Mouse (Mus musculus) splenic B cell, adult 2 months (primary cell): Measurements from ENCODE around the gene Cd300e.
"Not testable (repeated sequence)": the region's sequence is repeated elsewhere in the genome, so short reads cannot be mapped to it uniquely, and the experiment has no call there.

ENCODE experiments used
- DNase-seq: peaks from one replicate; pipeline ENCODE4 v3.0.0-alpha.2; 2011; ENCODE audit warnings: low read depth, low spot score
- H3K27me3 ChIP-seq: 2 replicates; pipeline ENCODE4 v1.6.1; 2012; ENCODE audit warnings: mild to moderate bottlenecking, low read length, moderate library complexity, mixed read lengths; ENCODE audit not compliant: control insufficient read depth, poor library complexity, insufficient read depth, severe bottlenecking
- H3K36me3 ChIP-seq: 2 replicates; pipeline ENCODE4 v1.6.1; 2012; ENCODE audit warnings: mild to moderate bottlenecking, low read length, moderate library complexity, mixed read lengths; ENCODE audit not compliant: control insufficient read depth, poor library complexity, insufficient read depth, severe bottlenecking

Cd300e gene

DNA sequence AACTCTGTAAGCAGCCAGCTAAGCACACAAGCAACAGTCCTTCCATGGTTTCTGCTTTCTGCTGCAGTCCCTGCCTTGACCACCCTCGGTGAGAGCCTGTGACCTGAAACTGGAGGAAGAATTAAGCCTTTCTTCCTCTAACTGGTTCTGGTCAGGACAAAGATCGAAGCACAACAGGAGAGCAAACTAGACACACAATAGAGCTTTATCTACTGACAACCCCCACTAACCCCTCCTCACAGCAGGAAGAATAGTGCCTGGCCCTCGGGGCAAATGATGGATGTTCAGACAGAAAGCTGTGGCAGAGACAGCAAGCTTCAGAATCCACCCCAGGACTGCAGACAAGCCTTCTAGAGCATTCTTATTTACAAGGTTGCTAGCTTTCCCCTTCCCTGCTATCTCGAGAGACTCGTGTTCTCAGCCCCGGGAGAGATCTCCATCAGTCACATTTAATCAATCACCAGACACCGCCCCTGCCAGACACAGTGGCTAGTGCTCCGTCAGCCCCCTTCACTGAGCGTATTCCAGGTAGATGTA lies 9.1 kb upstream of the Cd300e start:
- no peak for DNase-seq

DNA sequence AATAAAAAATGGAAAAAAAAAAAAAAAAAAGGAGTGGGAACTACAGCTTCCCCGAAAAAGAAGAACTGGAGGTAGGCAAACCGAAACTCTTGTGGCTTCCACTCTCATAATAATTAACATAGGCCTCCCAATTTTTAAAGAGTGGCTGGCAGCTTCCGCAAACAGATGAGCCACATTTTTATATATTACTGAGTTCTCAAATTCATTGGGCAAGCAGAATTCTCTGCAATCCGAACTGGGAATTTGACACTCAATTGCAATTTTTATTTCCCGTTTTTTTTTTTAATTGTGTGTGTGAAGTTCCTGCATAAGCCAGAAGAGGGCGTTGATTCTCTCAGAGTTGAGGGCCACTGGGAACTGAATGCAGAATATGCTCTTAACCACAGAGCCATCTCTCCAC lies 4.8 kb upstream of the Cd300e start:
- DNase-seq, result no peak
- no peaks in the 10 kb centered on the region for H3K36me3 ChIP-seq
- no peaks in the 10 kb centered on the region; the same call in 1 of the 2 replicates for H3K27me3 ChIP-seq

More for the DNA sequence above, 9.1 kb upstream of the Cd300e start:
- no peaks in the 10 kb centered on the region; the same call in 1 of the 2 replicates for H3K27me3 ChIP-seq
- no peaks in the 10 kb centered on the region for H3K36me3 ChIP-seq

- Histone ChIP-seq H3K36me3 (no peaks in the 10 kb centered on the region), H3K27me3 (no peaks in the 10 kb centered on the region; the same call in 1 of the 2 replicates)
- DNase-seq, result no peak
Measured at GRCm38 (mm10) chr11:115059797-115060196, 2.2 kb downstream of the Cd300e start.

DNA sequence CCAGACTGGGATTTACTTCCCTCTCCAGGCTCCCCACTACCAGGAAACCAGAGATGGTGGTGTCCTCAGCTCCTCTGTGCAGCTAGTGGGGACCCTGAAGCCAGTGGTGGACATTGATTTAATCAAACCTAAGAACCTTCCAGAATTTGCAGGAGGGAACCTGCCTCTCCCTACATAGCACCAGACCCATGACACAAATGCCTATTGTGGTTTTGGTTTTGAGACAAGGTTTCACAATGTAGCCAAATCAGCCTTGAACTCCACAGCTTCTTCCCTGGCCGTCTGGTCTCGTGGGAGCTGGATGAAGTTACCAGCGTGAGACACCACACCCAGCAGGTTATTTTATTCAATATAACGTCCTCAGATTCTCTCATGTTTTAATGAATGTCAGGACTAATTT lies 3.3 kb downstream of the Cd300e start:
- H3K36me3 ChIP-seq, result no peaks in the 10 kb centered on the region
- no peak for DNase-seq

GRCm38 (mm10) chr11:115054537-115054936 lies 7.4 kb downstream of the Cd300e start:
- Histone ChIP-seq H3K27me3 (no peaks in the 10 kb centered on the region), H3K36me3 (no peaks in the 10 kb centered on the region)
- DNase-seq, result no peak

More for the DNA sequence above, 3.3 kb downstream of the Cd300e start:
- no peaks in the 10 kb centered on the region for H3K27me3 ChIP-seq

- no peaks in the 10 kb centered on the region for H3K27me3 ChIP-seq
- DNase-seq, result no peak
- H3K36me3 ChIP-seq, result no peaks in the 10 kb centered on the region
Measured at GRCm38 (mm10) chr11:115052991-115053390, 9.0 kb downstream of the Cd300e start.

DNA sequence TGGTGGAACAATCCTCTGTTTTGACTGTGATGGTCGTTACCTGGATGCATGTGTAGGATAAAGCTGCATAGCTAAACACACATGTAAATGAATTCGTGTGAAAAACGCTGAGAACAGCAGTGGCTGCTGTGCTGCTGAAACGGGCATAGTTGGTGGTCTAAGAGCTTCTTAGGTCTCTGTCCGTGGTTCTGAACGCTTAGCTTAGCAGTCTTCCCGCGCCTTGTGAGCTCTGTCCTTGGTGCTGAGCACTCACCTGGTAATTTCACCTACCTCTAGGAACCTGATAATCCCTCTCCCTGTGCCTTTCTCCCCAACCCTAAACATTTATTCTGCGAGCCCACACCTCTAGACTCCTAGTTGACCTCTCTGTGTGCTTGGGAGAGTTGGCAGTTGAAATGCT lies 9.8 kb downstream of the Cd300e start:
- no peaks in the 10 kb centered on the region for H3K36me3 ChIP-seq
- H3K27me3 ChIP-seq, result no peaks in the 10 kb centered on the region
- DNase-seq, result peak; percentile 50

- H3K27me3 ChIP-seq, result no peaks in the 10 kb centered on the region
- no peaks in the 10 kb centered on the region for H3K36me3 ChIP-seq
- peak; percentile 47 for DNase-seq
Measured at GRCm38 (mm10) chr11:115049282-115049895, 12.6 kb downstream of the Cd300e start.

GRCm38 (mm10) chr11:115048259-115048658 lies 13.7 kb downstream of the Cd300e start, which contains the start of gene Cd300ld3:
Gene Cd300ld3, minus strand, starts transcription at chr11:115048409.
- no peaks in the 10 kb centered on the region for H3K27me3 ChIP-seq
- no peaks in the 10 kb centered on the region for H3K36me3 ChIP-seq
- no peak for DNase-seq

DNA sequence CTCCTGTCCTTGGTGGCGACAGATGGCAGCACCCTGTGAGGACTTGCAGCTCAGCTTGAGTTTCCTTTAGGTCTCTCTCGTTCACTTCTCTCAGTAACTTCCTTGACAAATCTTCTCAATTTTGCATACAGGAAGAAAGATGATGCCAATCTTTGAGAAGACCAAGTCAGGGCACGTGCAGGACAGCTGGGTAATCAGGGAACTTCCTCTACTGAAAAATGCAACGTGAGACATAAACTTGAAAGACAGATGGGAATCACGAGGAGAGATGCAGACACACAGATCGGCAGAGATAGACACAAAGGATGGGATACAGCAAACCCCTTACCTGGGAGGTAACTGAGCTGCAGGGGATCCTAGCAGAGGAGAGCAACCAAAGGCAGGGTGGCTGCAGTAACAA lies 24.3 kb downstream of the Cd300e start, which contains the start of gene Cd300ld5:
Cd300ld5 (minus strand) TSS at position 101 of the 400 bp plus-strand sequence.
- not testable (repeated sequence) for H3K36me3 ChIP-seq, DNase-seq, H3K27me3 ChIP-seq

GRCm38 (mm10) chr11:115026912-115027311 lies 35.1 kb downstream of the Cd300e start, which contains the start of gene Cd300ld4:
Gene Cd300ld4, minus strand, starts transcription at chr11:115027012.
- H3K36me3 ChIP-seq, H3K27me3 ChIP-seq, DNase-seq: not testable (repeated sequence)

DNA sequence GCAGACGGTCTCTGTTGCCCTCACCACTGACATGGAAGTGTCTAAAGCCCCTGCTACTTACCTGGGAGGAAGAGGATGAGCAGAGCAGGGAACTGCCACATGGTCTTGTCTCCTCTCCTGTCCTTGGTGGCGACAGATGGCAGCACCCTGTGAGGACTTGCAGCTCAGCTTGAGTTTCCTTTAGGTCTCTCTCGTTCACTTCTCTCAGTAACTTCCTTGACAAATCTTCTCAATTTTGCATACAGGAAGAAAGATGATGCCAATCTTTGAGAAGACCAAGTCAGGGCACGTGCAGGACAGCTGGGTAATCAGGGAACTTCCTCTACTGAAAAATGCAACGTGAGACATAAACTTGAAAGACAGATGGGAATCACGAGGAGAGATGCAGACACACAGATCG lies 45.9 kb downstream of the Cd300e start, which contains the start of gene Cd300ld2:
Cd300ld2 (minus strand) TSS at position 101 of the 400 bp plus-strand sequence.
- not testable (repeated sequence) for DNase-seq, H3K27me3 ChIP-seq, H3K36me3 ChIP-seq

DNA sequence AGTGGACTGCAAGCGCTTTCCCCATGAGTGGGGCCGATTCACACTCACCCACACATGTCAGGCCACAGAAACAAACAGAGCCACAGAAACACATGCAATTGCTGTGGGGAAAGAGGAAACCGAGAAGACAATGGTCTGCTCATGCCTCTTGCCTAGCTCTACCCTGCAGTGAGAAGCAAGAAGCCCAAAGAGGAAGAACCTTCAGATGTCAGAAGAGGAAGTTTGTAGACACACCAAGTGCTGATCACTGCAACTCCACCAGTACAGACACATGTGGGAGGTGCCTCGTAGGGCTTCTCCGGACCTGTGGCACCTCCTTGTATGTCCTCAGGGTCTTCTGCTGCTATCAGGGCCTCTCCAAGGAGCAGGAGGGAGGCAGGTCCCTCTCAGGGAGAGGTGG lies 57.9 kb downstream of the Cd300e start:
- no peaks in the 10 kb centered on the region for H3K36me3 ChIP-seq
- no peaks in the 10 kb centered on the region for H3K27me3 ChIP-seq
- peak; percentile 17 for DNase-seq
